Mouse (Mus musculus) heart, embryonic 11.5 days (tissue): Measurements from ENCODE around the gene Ctnnd2. TPM values are rescaled to one million over a fixed set of nuclear protein-coding genes. Genes with fewer than 3 reads are reported as not detected.

ENCODE experiments used
- ATAC-seq: fragments of 200-750 bp; cut with Nextera tagmentation; replicated peaks from 2 replicates; pipeline ENCODE4 v1.8.0; 2017; ENCODE audit warnings: moderate library complexity; ENCODE audit not compliant: insufficient number of reproducible peaks, low FRiP score, low TSS enrichment
- H3K27ac ChIP-seq: fragments of 300-500 bp; sonication (generic); 2 replicates; pipeline ENCODE4 v1.5.1; 2014; ENCODE audit warnings: mild to moderate bottlenecking, low read depth, low read length
- H3K27me3 ChIP-seq: fragments of 300-500 bp; sonication (generic); 2 replicates; pipeline ENCODE4 v1.6.1; 2014; ENCODE audit warnings: mild to moderate bottlenecking, low read length, mixed read lengths; ENCODE audit not compliant: control insufficient read depth, insufficient read depth
- H3K36me3 ChIP-seq: fragments of 300-500 bp; sonication (generic); 2 replicates; pipeline ENCODE4 v1.6.1; 2014; ENCODE audit warnings: mild to moderate bottlenecking, low read length, moderate library complexity, mixed read lengths; ENCODE audit not compliant: control insufficient read depth, insufficient read depth
- H3K4me1 ChIP-seq: fragments of 300-500 bp; sonication (generic); 2 replicates; pipeline ENCODE4 v1.6.1; 2014; ENCODE audit warnings: low read length; ENCODE audit not compliant: control insufficient read depth, insufficient read depth
- H3K4me2 ChIP-seq: fragments of 300-500 bp; sonication (generic); 2 replicates; pipeline ENCODE4 v1.6.1; 2014; ENCODE audit warnings: mild to moderate bottlenecking, moderate library complexity
- H3K4me3 ChIP-seq: fragments of 300-500 bp; sonication (generic); 2 replicates; pipeline ENCODE4 v1.5.1; 2014; ENCODE audit warnings: low read depth, low read length
- H3K9ac ChIP-seq: fragments of 300-500 bp; sonication (generic); 2 replicates; pipeline ENCODE4 v1.6.1; 2014; ENCODE audit warnings: mild to moderate bottlenecking, low read depth, low read length, moderate library complexity
- H3K9me3 ChIP-seq: fragments of 300-500 bp; sonication (generic); replicated peaks from 2 replicates; pipeline ENCODE4 v1.6.1; 2016; ENCODE audit warnings: low read length; ENCODE audit not compliant: control insufficient read depth
- WGBS: fragments of 180-500 bp; shearing (Covaris S2); extraction: QIAGEN DNeasy Blood & Tissue Kit; methylation state at CpG from one replicate; pipeline ENCODE4 v1.1.7; 2014; ENCODE audit not compliant: insufficient replicate concordance; 5-methylcytosine and 5-hydroxymethylcytosine counted together
- polyA plus RNA-seq: library from polyadenylated mRNA; unstranded; fragments of >200 nt; fragmentation: Nextera tagmentation; extraction: Ambion mirVana; gene quantifications from 2 replicates; pipeline ENCODE4 v1.2.1, GENCODE M21; 2014

Ctnnd2 gene
- polyA plus RNA-seq, 1 experiment from 2014 or later: 2.1 TPM

DNA sequence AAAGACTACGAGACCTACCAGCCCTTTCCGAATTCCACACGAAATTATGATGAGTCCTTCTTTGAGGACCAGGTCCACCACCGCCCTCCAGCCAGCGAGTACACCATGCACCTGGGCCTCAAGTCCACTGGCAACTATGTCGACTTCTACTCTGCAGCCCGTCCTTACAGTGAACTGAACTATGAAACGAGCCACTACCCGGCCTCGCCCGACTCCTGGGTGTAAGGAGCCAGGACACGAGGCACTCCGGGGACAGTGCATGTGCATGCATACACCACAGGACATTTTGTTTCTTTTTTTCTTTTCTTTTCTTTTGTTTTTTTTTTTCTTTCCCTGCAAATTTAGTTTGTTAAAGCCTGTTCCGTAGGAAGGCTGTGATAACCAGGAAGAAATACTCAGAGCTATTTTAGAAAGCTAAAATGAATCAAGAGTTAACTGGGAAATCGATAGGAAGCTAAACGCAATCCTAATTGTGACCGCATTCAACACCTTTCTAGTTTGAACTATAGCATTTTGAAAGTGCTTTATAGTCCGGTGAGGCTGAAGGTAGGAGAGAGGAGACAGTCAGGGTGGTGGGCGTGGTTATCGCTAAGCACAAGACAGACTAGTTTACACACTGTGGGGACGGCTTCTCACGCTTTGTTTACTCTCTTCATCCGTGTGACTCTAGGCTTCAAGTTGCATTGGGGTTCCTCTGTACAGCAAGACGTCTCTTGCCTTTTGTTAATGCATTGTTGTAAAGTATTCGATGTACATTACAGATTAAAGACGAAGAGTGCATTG, 855.2 kb downstream of the Ctnnd2 start:
- no peak overlapping the region for H3K9ac ChIP-seq
- H3K36me3 ChIP-seq: no peaks in the 10 kb centered on the region
- no peak overlapping the region for H3K4me2 ChIP-seq
- no peaks in the 10 kb centered on the region for H3K9me3 ChIP-seq
- H3K27ac ChIP-seq: no peak overlapping the region
- ATAC-seq: no peak
- H3K4me3 ChIP-seq: no peak overlapping the region
- WGBS: 82% methylated on average over 26 of the region's 26 CpGs
- H3K27me3 ChIP-seq: no peaks in the 10 kb centered on the region
- H3K4me1 ChIP-seq: no peaks in the 10 kb centered on the region

DNA sequence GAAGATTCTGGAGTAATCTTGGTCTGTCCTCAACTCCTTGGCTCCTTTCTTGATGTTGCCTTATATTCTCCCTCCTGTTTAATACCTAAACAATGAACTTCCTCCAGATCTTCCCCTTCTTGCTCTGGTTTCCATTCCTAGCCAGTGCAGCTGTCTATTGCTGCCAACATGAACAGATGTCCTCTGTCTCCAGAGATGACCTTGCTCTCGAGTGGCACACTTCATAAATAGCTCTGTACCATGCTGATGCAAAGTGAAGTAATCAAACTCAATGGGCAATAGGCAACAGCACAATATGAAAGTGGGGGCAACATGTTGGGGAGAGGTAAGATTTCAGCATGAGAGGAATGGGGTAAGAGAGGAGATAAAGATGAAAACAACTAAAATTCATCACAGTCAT, 872.6 kb downstream of the Ctnnd2 start:
- H3K9ac ChIP-seq: no peak overlapping the region
- H3K27me3 ChIP-seq: no peaks in the 10 kb centered on the region

DNA sequence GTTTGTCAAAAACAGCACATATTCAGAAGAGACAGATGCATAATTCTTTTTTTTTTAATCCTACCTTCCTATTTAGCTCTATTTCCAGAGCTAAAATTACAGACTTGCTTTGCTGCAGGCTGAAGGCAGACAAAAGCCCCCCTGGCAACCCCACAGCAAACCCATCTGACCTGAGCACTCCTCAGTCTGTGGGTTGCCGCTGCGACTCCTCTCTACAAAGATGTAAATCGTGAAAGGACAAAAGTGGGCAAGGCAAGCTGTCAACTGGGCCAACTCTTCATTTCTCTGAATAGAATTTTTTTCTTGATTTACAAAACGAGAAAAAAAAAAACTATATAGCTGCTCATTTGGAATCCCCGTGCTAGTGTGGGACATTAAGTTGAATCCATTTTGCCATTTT, 879.1 kb downstream of the Ctnnd2 start:
- Histone ChIP-seq H3K4me1 (no peaks in the 10 kb centered on the region), H3K9me3 (no peaks in the 10 kb centered on the region), H3K4me3 (no peak overlapping the region), H3K9ac (no peak overlapping the region), H3K27ac (no peak overlapping the region), H3K4me2 (no peak overlapping the region), H3K27me3 (no peaks in the 10 kb centered on the region), H3K36me3 (no peaks in the 10 kb centered on the region)
- no peak for ATAC-seq
- 77% methylated on average over 5 of the region's 5 CpGs for WGBS

More for the DNA sequence above, 872.6 kb downstream of the Ctnnd2 start:
- H3K4me3 ChIP-seq: no peak overlapping the region
- no peak overlapping the region for H3K27ac ChIP-seq
- no peak overlapping the region for H3K4me2 ChIP-seq
- no peaks in the 10 kb centered on the region for H3K4me1 ChIP-seq
- WGBS: 45% methylated on average over 1 of the region's 1 CpGs
- H3K9me3 ChIP-seq: no peaks in the 10 kb centered on the region
- no peak for ATAC-seq
- no peaks in the 10 kb centered on the region for H3K36me3 ChIP-seq

DNA sequence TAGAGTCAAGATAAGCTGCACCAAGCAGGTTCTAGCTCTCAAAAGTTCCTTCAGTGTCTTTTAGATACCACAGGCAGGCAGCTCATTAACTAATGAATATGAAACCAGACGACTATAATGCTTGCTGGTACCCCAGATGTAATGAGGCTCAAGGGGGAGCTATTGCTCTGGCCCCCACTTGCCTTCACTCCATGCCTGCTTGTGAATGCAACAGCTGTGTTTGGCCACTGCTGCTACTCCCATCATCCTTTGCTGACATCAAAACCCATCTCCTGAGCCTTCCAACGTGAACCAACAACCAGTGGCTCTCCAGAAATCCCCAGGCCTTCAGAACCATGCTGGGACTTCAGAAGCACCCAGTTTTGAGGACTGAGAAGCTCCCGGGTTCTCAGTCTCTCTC, 883.8 kb downstream of the Ctnnd2 start:
- Histone ChIP-seq H3K27me3 (no peaks in the 10 kb centered on the region), H3K9ac (no peak overlapping the region), H3K9me3 (no peaks in the 10 kb centered on the region), H3K27ac (no peak overlapping the region), H3K4me3 (no peak overlapping the region), H3K4me2 (no peak overlapping the region), H3K36me3 (no peaks in the 10 kb centered on the region), H3K4me1 (no peaks in the 10 kb centered on the region)
- no peak for ATAC-seq
- 55% methylated on average over 3 of the region's 3 CpGs for WGBS

DNA sequence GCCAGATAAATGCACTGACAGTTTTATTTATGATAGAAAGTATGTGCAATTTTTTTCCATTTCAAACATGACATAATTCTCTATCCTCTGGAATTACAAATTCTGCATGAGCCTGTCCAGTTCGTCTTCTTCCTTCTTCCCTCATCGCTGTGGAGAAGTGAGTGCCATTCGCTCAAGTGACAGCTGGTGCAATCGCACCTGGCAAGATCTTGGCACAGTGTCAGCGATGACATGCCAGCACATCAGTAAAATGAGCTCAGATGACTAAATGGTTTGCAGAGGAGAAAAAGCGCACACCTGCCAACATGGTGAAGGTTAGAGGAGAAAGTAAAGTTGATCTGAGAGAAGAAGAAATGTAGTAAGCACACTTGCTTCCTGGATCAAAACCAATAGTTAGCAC, 885.9 kb downstream of the Ctnnd2 start:
- no peaks in the 10 kb centered on the region for H3K4me1 ChIP-seq
- H3K4me3 ChIP-seq: no peak overlapping the region
- 79% methylated on average over 6 of the region's 6 CpGs for WGBS
- H3K4me2 ChIP-seq: no peak overlapping the region
- H3K27me3 ChIP-seq: no peaks in the 10 kb centered on the region
- no peak overlapping the region for H3K9ac ChIP-seq
- H3K27ac ChIP-seq: no peak overlapping the region
- no peak for ATAC-seq
- no peaks in the 10 kb centered on the region for H3K36me3 ChIP-seq
- no peaks in the 10 kb centered on the region for H3K9me3 ChIP-seq

DNA sequence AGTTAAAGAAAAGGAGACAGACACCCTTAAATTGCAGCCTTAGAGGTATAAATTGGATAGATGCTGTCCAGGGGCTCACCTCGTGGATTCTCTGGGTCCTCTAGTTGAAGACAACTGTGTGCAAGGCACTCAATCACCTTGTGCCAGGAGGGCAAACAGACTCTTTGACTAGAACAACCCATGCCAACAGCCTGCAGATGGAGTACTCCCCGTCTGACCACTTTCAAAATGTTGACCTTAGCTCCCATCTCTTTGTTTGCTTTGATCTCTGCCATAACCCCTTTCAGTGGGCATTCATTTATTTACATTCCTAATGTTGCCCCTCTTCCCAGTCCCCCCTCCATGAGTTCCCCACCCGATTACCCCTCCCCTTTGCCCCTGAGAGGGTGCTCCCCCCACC, 891.3 kb downstream of the Ctnnd2 start:
- Histone ChIP-seq H3K4me3 (no peak overlapping the region), H3K9ac (no peak overlapping the region), H3K4me1 (no peaks in the 10 kb centered on the region), H3K27me3 (no peaks in the 10 kb centered on the region), H3K36me3 (no peaks in the 10 kb centered on the region), H3K9me3 (no peaks in the 10 kb centered on the region), H3K27ac (no peak overlapping the region), H3K4me2 (no peak overlapping the region)
- whole genome bisulfite sequencing: 65% methylated on average over 3 of the region's 3 CpGs
- no peak for ATAC-seq

DNA sequence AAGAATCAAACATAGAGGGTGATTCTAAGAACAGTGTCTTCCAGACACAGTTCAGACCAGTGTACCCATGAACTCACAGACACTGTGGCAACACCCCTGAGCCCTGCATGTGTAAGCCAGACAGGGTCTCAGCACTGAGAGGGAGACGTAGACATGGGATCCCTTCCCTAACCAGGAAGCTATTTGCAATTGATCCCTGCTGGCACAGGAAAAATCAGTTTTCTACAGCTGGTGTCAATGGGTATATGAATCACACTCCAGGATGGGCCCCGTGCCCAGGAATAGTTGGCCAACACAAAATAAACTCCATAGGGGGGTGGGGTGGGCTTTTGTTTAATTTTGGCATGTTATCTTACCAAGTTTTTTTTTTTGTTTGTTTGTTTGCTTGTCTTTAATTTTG, 895.7 kb downstream of the Ctnnd2 start:
- Histone ChIP-seq H3K4me2 (no peak overlapping the region), H3K4me1 (no peaks in the 10 kb centered on the region), H3K27me3 (no peaks in the 10 kb centered on the region), H3K27ac (no peak overlapping the region), H3K9me3 (no peaks in the 10 kb centered on the region), H3K36me3 (no peaks in the 10 kb centered on the region), H3K9ac (no peak overlapping the region), H3K4me3 (no peak overlapping the region)
- ATAC-seq: no peak
- 77% methylated on average over 2 of the region's 2 CpGs for WGBS

DNA sequence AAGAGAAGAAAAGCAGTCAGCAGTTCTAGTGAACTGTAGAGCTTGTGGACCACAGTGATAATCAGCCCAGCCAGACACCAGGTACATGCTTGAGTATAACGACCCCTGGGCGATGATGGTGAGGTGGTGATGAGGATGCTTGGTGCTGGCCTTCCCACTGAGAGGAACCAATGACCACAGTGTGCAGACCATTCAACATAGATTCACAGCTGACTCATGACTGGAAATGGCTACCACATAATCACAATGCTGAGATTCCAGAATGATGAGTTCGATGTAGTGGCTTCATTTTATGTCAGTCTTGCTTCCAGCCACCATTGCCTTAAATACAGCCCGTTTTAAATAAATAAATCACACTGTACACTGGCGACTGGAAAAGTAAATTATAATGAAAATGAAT, 897.9 kb downstream of the Ctnnd2 start:
- no peak overlapping the region for H3K4me3 ChIP-seq
- no peak overlapping the region for H3K9ac ChIP-seq
- no peak overlapping the region for H3K27ac ChIP-seq
- WGBS: 82% methylated on average over 5 of the region's 5 CpGs
- no peak for ATAC-seq
- H3K36me3 ChIP-seq: no peaks in the 10 kb centered on the region
- no peak overlapping the region for H3K4me2 ChIP-seq
- H3K4me1 ChIP-seq: no peaks in the 10 kb centered on the region
- no peaks in the 10 kb centered on the region for H3K9me3 ChIP-seq
- H3K27me3 ChIP-seq: no peaks in the 10 kb centered on the region
